Mouse (Mus musculus) left cerebral cortex, adult 9 months (tissue): ENCODE data around the gene Cfap221.

ENCODE experiments used
- DNase-seq, 2 experiments: peaks; one replicate each; pipeline ENCODE4 v3.0.0; 2022; ENCODE audit warnings: low spot score in 2 of 2

The Cfap221 gene

DNA sequence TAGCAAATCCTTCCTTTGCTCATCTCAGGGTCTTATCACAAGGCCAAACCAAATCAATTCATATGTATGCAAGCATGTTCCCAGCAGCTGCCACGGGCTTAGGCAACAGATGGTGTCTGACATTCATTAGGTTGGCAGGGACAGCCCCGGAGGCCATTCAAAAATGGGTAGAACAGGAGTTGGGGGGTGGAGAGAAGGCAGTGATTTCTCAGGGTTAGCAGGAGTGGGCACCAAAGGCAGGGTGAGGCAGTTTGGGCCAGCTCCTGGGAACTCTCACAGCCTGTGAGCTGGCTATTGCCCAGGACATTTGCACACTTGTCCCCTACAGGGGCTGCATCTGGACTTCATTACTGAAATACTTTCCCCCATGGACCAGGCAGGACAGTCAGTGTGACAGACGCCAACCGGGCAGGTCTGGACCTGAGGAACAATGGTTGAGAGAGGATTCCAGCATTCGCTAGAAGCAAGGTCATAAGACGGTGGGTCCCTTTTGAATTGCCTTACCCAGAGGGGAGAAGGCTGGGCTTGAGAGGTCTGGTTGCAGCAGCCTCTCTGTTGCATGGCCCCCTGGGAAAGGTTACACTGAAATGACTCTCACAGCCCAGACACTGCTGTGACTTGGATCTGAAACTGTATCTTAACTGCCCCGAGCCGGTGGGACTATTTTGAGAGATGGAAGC is 94.3 kb downstream of the Cfap221 start:
- no peak for DNase-seq

DNA sequence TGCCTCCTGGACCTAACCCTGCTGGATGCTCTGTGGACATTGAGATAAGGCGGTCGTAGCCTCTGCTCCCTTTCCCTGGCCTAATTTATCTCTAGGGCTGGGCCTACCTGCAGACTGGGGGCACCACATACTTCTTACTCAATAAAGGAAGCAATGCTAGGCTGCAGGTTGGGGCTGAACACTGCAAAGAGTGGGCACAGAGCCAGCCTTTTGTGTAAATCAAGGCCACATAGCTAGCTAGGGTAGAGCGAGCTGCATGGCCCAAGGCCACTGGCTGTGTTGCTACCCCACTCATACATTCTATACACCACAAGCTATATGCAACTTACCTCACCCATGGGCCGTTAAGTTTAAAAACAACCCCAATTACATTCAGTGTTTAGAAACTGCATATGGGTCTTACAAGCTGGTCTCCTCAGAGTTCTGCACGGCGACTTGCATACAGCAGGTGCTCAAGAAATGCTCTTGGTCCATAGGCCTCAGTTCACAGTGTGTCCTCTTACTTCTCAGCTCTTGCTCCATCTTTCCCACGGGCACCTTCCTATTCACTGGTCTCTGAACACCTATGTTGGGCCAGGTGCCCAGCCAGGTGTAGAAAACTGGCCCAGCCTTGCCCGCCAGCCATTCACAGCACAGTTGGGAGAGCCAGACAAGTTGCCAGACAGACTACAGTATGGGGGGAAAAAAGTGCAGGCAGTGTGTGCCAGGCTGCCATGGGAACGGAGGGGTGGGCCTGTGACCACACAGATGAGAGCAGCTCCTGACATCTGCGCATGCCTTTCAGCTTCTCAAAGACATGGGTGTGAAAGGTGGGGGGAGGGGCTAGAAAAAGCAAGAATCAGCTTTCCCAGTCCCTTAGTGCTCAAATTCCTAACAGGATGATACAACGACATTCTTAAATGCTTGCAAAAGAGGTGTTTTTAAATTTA is 97.6 kb downstream of the Cfap221 start:
- peak; percentile 55 for DNase-seq

DNA sequence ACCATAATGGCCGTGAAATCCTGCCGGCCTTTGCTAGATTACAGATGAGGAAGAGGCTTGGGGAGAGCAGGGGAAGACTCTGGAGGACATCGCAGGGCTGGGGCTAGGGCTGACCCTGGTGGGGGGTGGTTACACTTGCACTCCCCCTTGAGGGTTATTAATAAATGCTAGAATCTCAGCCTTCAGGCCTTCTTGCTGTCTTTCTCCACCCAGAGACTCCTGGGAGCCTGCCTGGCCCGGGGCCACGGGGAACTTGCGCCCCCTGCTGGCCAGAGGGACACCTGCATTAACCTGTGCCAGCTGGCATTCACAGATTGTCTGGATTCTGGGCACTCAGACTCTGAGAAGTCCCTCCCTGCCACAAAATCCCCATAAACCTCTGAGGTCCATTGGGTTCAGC is 102.1 kb downstream of the Cfap221 start:
- peak in 1 of 2 experiments; percentile 65 for DNase-seq

DNA sequence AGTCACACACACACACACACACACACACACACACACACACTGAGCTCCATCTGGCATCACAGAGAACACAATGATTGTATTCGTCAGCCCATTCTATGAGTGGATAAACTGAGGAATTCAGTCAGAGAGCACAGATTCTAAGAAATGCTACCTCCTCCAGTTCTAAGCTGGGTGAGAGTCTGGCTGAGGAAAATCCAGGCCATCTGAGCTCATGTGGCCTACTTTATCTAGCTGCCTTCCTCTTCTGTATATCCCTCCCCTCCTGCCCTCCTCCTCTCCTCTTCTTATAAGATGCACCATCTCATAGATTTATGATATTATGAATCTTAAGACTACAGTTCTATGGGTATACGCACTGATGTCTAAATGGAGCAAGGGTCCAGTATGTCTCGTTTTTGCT is 103.4 kb downstream of the Cfap221 start:
- no peak for DNase-seq

DNA sequence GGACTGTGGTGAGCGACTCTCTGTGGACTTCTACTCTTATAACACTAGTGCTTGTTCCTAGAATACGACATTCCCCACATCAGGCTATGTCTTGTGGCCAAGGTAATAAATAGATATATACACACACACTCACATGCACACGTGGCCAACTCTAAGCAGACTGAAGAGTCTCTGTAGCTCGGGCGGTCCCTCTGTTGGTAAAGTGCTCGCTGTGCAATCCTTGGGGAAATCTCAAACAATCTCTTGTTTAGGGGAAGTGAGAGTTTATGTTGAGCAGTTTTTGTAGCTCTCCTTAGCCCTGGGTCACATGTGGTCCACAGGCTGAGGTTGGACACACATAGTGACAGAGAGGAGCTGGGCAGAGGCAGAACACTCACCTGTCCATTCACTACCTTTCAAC is 104.1 kb downstream of the Cfap221 start:
- no peak for DNase-seq

DNA sequence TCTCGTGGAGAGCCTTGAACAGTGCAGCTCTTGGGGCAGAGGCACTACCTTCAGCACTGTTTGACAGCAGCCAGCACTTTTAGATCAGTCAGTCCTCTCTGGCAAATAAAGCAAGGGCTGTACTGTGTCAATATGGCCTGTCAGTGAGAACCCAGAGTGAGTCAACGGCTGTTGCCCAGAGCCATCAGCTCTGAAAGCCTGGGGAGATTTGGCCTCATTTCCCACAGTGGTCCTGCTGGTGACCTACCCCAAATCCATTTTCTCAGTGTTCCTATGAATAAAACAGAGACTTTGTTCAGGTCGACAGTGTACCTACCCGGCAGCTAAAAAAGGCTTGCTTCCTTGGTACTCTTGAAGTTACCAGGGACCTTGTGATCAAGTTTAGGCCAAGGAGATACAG is 105.2 kb downstream of the Cfap221 start:
- DNase-seq = no peak

DNA sequence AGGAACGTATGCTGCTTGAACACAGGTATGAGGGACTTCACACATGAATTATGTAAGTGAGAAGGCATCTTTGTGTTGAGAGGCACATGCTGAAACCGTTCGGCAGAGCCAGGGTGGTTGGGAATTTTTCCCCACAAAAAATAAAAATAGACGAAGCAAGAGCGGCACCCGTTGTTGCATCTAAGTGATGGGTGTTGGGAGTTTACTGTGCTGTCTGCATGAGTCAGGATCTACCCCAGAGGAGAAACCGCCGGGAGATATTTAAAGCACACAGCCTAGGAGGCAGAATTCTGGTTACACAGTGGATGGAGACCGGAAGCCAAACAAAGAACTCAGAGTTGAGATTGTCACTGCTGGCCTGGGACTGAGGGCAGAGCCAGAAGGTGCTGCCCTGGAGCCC is 105.9 kb downstream of the Cfap221 start:
- DNase-seq = peak; percentile 50 to 73

DNA sequence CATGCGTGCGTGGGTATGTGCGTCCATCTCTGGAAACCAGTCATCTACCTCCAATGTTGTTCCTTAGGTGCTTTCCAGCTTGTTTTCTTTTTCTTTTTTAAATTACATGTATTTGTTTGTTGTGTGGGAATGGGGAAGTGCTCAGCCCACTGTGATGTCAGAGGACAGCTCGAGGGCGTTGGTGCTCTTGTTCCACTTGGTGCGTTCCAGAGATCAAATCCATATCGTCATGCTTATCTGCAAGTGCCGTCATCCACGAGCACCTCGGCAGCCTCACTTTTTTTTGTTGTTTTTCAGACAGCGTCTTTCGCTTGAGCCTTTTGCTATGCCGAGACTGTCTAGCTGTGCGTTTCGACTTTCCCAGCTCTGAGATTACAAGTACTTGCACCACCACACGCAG is 107.7 kb downstream of the Cfap221 start:
- no peak for DNase-seq

DNA sequence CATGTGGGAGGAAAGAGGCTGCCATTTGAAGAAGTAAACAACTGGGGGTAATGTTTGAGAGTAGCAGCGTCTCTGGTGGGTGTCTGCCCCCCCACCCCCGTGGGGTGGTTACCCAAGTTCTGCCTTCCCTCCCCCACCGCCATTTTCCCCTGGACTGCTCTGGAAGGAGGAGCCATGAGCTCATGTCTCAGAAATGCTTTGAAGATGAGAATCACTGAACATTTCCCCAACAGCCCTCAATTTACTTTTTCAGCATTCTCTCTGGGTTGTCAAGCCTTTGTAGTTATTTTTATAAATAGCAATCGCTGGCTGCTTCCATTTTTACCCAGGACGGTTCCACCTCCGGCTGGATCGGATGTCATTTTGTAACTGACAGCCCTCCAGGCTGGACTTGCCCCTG is 110.7 kb downstream of the Cfap221 start:
- DNase-seq = no peak

DNA sequence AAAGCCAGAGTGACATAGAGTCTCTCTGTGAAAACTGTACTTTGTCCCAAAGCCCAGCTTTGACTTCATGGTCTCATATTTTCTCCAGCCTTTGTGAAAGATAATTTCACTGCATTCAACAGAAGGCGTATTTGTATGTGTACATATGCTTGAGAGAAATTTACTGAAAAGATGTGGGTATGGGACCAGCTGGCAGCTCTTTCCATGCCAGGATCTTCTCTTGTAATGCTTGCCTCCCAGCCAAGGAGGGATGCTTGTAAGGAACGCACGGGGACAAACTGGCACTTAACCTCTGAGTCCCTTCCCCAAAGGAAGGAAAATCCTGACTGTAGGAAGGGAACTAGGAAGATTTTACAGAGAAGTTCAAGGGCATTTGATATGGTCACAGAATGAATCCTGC is 112.8 kb downstream of the Cfap221 start:
- DNase-seq = peak in 1 of 2 experiments; percentile 67

DNA sequence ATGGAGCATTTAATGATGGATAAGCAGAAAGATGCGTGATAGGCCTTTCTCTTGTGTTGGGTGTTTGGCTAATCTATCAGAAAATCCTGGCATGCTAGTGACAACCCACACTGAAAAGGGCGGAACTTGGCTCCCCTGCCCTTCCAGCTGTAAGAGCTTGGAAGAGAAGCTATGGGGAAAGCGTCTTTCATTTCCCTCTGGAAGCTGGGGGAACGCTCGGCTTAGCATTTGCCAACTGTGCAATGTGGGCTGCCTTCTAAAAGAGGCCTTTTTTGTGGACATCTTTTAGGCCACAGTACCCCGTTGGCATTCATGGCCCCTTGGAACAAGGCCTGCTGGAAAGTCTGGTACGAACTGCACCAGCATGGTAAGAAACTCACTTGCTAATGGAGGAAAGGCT is 118.1 kb downstream of the Cfap221 start:
- DNase-seq = peak; percentile 49 to 62

DNA sequence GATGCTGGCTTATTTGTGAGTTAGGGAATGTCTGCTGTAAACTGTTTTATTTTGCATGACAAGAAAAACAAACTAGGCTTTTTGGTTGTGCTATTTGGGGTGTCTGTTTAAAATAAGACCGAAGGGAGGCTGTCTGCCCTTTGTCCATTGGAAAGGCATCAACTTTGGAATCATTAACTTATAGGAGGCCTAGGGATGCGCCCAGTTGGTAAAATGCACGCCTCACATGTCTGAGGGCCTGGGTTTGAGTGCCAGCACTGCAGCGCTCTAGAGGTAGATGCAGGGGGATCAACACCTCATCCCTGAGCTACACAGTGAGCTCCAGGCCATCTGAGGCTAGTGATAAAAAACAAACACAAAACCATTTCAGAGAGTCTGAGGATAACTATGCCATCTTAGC is 119.6 kb downstream of the Cfap221 start:
- DNase-seq = no peak
